Mouse (Mus musculus) erythroid progenitor cell, adult 5-6 weeks (primary cell): ENCODE results near the gene Rcor3. TPM values are rescaled to one million over a fixed set of nuclear protein-coding genes. Genes with fewer than 3 reads are reported as not detected.

ENCODE experiments used
- ATAC-seq: replicated peaks from 2 replicates; pipeline ENCODE4 v1.8.0; 2016; ENCODE audit warnings: moderate number of reproducible peaks, mild to moderate bottlenecking, moderate TSS enrichment, inconsistent platforms; ENCODE audit not compliant: poor library complexity, low FRiP score, severe bottlenecking
- total RNA-seq, 2 experiments: library from RNA; stranded (forward) in 1 of 2; stranded (reverse) in 1 of 2; fragments of 150-400 nt in 1 of 2; fragments of 186-747, 209-891 nt in 1 of 2; gene quantifications; 2 replicates each; pipeline versions ENCODE4 v1.2.3 to v1.2.4; 2015 to 2017; ENCODE audit warnings: low replicate concordance in 2 of 2

Rcor3 gene
- total RNA-seq, 2 experiments from 2014 or later: 29.3 to 56.2 TPM

- ATAC-seq: no peak
Observed at GRCm38 (mm10) chr1:192095626-192096025, 42.2 kb downstream of the Rcor3 start.

DNA sequence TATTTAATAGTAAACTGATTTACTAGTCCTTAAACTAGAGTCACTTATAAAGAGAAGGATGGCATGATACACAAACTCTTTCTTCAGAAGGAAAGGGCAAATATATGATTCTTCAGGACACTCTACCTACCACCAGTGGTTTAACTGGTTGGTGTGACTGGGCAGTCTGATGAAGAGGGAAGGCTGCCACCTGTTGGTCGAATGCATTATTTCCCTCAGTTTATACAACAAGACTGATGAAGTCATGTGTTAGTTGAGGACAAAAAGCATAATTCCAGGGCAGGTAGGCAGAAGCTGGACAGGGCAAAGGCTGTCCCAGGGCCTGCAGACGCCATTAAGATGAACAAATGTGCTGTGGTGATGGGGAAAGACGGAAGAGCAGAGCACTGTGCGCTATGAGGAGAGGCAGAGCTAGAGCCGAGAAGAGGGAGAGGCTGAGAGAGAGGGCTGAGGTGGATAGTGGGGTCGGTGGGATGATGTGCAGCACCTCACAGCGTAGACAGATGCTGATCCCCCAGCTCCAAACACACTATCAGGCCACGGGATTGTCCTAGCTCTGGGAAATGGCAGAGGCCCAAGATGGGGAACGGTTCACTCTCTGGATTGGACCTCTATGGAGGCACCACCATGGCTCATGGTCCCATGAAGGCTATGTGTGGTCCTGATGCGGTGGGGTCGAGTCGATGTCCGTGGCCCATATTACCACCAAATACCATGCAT is 43.3 kb downstream of the Rcor3 start:
- ATAC-seq: no peak

DNA sequence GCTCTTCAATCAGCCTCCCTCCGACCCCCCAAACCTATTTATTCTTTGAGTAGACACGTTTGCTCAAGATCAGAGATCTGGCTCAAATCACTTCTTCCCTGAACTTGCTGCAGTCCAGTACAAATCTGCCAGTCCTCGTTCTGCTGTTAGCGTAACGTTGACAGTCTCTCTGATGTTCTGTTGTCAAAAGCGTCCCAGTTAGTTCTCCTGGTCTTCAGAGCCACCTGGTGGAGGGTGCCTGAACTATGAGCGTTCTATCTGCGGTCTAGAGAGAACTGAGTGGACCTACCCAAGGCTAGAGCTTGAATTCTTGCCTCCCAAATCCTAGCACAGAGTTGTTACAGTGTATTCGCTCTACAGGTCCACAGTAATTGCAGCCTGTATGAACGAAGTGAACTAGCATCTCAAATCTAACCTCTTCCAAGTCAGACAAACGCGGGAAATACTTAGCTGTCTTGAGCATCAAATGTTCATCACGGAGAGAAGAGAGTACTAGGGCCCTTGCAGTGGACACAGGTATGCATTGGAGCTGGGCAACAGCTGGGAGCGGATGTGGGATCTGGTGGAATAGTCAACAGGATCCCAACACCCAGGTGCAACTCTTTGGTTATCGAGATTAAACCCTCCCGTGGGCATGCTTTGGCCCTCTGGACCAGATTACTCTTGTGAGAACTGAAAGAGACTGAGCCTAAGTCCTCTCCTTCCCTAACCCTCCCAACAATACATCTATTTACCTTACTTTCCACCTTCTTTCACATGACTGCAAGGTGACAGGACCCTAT is 44.8 kb downstream of the Rcor3 start:
- peak; percentile 80 for ATAC-seq

GRCm38 (mm10) chr1:192091806-192092772 is 45.8 kb downstream of the Rcor3 start, which contains the start of gene Traf5:
Gene Traf5 (minus strand): TSS chr1:192092559.
- peak; percentile 91 for ATAC-seq

DNA sequence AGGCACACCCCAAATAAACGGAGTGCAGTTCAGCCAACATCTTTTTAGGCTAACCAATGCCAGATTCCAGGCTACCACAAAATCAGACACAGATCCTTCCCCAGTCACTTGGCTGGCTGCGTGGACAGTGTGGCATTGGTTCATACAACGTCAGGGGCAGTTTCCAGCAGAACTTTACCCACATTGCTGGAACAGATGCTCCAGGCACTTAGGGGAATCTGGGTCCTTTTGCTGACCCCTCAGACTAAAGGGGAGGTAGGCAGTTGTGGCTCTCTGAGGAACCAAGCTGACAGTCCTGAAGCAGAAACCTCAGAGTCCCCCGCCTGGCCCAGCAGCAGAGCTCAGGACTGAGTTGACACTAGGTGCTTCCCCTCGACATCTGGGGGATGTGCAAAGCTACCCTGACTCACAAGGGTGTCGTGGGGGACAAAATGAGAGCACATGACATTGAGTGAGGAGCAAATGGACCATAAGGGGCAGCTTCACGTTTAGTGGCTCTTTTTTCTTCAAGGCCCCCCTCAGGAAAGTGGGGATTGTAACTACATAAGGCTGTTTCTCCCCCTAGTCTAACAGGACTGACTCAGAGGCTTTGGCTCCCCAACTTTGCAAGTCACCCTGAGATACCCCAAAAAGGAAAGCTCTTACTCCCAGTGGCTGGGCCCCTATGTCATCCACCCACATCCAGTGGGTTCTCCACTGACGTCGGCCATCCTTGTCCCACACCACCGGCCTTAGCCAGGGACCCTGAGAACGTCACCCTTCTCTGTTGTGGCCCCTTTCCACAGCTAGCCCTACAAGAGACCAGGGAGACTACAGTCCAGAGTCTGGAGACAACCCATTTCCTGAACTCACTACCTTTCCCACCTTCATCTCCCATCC is 46.9 kb downstream of the Rcor3 start:
- ATAC-seq: no peak

DNA sequence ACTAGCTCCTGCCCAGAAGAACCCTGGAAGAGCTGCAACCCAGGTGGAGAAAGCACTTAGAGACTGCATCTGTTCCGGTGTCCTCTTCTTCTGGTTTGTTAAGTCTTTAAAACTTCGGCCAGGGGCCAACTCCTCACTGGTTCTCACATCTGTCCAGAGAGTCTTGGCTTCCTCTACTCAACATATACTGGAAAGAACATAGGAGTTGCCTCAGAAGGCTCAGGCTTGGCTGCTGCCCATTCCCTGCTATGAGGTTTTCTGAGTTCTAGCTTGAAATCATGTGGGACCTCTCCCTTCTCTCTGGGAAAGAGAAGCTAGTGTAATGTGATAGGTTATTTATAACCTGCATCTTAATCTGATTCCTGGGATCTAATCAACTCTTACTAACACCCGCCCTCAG is 47.6 kb downstream of the Rcor3 start:
- no peak for ATAC-seq

DNA sequence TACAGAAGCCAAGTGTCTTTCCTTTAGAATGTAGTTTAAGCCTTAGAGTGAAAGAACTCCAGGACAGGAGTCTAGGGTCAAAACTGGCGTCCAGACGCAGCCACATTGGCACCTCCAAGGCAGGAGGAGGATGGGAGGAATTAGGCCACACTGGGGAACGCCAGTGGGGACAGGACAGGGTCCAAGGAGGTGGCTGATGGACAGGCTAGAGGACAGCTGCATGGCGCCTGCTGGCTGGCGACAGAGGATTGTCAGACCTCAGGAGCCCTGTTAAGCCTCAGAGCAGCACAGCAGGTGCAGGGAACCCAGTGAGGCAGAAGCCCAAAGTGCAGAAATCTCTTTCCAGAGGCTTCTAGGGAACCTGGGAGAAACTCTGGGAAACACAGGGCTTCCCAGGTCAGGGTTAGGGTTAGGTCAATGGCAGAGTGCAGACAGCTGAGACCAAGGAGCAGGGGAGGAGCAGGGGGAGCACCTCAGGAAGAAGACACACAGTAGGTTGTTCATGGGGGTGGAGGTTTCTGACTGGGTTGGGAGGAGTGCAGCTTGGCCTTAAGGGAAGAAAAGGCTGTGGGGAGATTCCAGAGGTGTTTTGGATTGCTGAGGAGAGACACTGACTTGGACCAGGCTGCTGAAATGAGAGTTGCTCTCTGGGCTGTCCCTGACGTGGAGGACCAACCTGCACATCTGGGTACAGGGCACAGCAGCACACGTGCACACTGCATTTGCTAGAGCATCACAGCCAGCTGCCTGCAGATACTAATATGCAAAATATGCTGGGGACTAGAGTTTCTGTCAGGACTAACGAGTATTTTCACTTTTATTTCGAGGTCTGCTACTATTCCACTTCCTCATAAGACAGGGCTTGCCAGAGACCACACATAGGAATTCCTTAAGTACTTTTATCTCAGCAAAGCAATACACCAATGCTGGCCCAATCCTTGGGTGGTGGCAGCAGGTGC is 48.4 kb downstream of the Rcor3 start:
- ATAC-seq: no peak

DNA sequence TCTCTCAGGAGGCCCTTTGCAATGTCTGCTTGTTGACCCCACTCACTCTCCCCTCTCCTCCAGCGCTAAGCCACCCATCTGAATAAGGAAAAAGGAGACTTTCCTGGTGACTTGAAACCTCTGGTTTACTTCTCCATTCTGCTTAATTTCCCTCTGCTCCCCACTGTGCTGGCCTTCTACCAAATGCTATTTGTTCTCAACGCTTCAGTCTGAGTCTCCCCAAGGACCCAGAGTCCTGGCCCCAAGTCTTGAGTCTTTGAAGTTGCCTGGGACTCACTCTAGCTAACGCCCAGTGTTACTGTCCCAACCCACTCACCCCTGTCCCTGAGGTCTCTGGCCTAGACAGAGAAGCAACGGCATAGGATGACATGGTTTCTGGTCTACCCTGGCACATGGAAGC is 49.9 kb downstream of the Rcor3 start:
- ATAC-seq: no peak

GRCm38 (mm10) chr1:192087098-192087497 is 50.8 kb downstream of the Rcor3 start:
- no peak for ATAC-seq

DNA sequence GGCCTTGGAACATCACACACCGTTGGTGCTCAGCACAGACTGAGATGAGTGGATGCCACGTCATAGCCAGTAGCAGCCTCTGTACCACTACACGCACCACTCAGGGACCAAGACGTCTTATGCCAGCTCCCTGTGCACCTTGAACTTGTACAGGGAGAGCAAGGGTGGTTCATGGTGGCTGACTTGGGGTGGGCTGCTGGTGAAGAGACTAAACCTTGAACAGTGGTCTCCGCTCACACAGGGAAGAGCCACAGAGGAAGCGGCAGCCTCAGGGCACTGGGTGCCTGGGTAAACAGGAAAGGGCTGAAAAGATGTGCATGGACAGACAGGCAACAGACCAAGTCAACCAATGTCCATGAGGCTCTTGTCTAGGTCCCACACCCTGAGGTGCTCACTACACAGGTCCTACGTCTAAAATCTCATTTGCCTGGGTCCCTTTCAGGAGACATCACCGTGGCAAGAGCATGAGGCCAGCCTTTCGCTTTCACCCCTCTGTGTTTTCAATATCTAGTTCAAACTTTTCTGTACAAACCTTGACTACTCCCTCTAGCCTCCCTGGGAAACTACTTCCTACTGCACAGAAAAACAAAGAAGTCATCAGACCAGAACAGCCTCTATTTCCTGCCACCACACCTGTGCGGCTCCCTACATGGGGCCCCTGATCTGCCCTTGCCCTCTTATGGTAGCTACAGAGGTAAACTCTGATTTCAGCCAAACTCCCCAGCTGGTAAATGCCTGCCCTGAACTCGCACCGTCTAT is 51.4 kb downstream of the Rcor3 start:
- no peak for ATAC-seq

DNA sequence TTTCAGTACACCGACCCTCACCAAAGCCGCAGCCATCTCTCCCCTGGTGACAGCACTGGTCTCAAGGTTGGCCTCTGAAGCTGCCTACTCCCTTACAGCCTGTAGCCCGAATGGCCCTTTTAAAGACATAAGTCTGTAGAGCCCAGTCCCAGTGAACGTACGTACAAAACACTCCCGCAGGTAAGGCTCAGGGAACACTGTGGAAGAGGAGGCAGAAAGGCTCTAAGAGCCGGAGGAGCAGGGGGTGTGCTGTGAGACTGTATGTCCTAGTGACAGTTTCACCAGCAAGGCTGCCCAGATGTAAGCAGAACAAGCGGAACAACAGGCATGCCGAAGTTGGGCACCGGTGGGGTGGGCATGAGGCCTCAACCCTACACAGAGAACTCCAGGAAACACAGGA is 52.6 kb downstream of the Rcor3 start:
- ATAC-seq: no peak

DNA sequence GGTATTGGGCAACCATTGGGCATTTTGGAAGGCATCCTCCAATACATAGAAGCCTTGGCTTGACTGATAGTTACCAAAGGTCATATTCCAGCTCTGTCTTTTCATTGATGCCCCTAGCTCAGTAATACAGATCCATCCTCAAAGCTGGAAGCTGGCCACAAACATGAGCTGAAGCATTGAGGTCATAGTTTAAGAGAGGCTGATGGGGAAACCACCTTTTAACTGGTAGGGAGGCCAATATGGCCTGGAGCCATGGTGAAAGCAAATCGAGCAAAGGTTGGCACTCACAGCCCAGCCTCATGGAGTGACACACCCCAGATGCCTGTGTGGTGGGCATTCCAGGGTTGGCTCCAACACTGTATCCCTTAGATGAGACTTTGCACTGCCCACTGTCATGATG is 55.2 kb downstream of the Rcor3 start:
- ATAC-seq: no peak

DNA sequence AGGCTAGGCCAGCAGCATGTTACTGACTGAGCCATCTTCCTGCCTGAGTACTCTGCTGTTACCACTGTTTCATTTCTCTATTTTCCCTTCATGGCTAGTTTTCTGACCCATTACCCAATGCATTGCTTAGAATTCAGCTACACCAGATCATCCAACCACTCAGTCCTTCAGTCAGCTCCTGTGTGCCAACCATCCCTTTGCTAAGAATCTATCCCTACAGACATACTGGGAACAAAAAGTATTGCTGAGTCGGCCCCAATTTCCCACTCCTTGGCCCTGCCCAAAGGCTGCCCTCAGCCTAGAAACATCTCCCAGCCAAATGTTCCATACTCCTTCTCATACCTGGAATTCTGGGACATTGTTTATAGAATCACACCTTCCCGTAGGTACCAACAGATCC is 56.7 kb downstream of the Rcor3 start:
- no peak for ATAC-seq

DNA sequence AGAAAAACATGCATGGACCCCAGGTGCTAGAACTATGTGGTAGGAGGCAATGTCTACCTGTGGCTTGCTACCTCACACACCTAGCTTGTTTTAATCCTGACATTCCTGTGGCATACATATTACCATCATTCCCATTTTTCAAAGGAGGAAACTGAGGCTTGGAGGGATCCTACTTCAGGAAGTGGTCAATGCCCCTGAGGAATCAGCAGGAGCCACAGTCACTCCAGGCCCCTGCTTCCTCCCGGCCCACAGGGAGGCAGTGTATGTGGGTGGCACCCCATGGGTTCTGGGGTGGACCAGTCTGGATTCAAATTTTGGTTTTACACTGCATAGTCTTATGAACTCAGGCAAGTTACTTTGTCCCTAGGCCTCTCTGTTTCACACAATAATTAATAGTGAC is 58.7 kb downstream of the Rcor3 start:
- ATAC-seq: no peak

DNA sequence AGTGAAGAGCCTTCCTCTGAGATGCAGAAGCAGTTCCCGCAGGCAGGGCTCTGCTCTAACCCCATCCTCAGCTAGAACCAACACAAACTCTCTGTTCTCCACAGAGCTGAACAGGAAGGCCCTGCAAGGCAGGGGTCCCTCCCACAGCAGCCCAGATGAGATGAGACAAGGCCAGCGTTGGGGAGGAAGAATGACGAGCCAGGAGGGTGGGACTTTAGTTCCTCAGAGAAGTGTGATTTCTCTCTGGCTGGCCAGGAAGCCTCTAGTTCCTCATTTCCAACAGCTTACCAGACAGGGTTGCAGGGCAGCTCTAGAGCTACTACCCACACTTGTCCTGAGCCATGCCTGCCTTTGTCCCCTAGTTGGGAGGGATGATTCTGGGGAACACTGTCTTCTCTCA is 59.5 kb downstream of the Rcor3 start:
- no peak for ATAC-seq

DNA sequence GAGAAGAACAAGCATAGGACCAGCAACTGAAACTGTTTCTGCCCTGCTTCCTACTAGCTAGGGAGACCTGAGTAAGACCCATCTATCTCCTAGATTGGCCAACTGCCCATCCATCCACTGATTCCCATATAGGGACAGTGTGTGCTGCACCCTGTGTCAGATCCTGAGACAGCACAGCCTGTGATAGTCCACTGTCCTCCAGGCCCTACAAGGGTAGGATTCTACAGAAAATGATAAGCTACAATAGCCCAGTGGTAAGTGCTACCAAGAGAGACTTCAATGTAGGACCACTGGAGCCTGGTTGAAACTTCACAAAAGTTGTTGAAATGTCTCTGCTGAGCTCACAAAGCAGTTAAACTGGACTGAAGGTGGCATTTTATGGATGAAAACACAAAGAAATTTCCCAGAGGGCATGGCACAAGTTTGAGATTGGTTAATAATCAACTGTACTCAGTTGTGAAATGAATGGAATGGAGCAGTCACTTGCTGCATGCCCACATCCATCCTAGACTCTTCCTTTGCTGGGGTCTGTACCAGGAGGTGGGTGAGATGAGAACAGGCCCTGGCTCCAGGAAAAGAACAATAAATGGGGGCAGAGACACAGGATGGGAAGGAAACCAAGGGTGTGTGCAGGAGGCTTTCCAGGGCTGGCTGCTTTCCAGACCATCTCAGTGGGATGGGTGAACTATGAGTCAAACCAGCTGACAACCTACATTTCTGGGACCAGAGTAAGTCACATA is 60.9 kb downstream of the Rcor3 start:
- ATAC-seq: no peak

GRCm38 (mm10) chr1:192076101-192076500 is 61.8 kb downstream of the Rcor3 start:
- no peak for ATAC-seq
